Comparison of ENCODE assay signal across 9 mouse cellular contexts in genomic region chr17:80709921-80710838, GRCm38 (mm10). TPM values are rescaled to one million over a fixed set of nuclear protein-coding genes. Genes with fewer than 3 reads are reported as not detected.
A peak's percentile ranks its signal among the peaks of the same experiment; 100 is the strongest.
DNase-seq lines count a peak whose midpoint lies in the region; ATAC-seq and TF ChIP-seq lines count a peak whose summit lies in the region.
"Had no signal": no experiment of that assay in that cellular context is flagged by ENCODE, and none has a peak within 500 bp of the region (broad histone marks: within the 10 kb centered on the region; RNA-seq: fewer than 3 reads in every experiment).

No protein-coding gene starts in this region.

- peak overlapping the region; percentile 51 for H3K4me2 ChIP-seq in embryonic facial prominence, embryonic 14.5 days (ENCODE audit: low read depth, low read length)
- H3K4me2 ChIP-seq in hindbrain, embryonic 12.5 days (replicated peaks), result peak overlapping the region; percentile 44
- peak overlapping the region; percentile 49 for H3K4me2 ChIP-seq in midbrain, embryonic 13.5 days (replicated peaks)

- peak; percentile 69 for DNase-seq in adrenal gland, postnatal 14 days
- peak; percentile 85 for DNase-seq in embryonic facial prominence, embryonic 14.5 days (ENCODE audit: low spot score)
- DNase-seq in layer of hippocampus, postnatal 36 days, result peak; percentile 65 to 68
- DNase-seq in testis, postnatal 14 days (ENCODE audit: low spot score), result peak; percentile 31

- no peak for TF ChIP-seq CTCF in E14TG2a.4 (conservative IDR thresholded peaks at IDR 0.05; ENCODE audit: low read length)

- peak overlapping the region; percentile 49 for H3K9ac ChIP-seq in embryonic facial prominence, embryonic 14.5 days (ENCODE audit: low read depth, low read length)
- peak overlapping the region; percentile 51 for H3K9ac ChIP-seq in hindbrain, embryonic 12.5 days
- peak overlapping the region; percentile 56 for H3K9ac ChIP-seq in midbrain, embryonic 13.5 days (replicated peaks)

- peaks cover 70% of the 10 kb centered on the region for H3K4me1 ChIP-seq in E14TG2a.4 (replicated peaks; ENCODE audit: low read depth, low read length)
- peaks cover 45% of the 10 kb centered on the region for H3K4me1 ChIP-seq in embryonic facial prominence, embryonic 14.5 days (ENCODE audit: control insufficient read depth, insufficient read depth, low read length)
- H3K4me1 ChIP-seq in hindbrain, embryonic 12.5 days, result peaks cover 33% of the 10 kb centered on the region
- H3K4me1 ChIP-seq in midbrain, embryonic 13.5 days (replicated peaks), result peaks cover 48% of the 10 kb centered on the region

- peak overlapping the region; percentile 63 for H3K4me3 ChIP-seq in E14TG2a.4 (replicated peaks; ENCODE audit: low read length)
- H3K4me3 ChIP-seq in embryonic facial prominence, embryonic 14.5 days (ENCODE audit: low read depth, low read length), result peak overlapping the region; percentile 21
- peak overlapping the region; percentile 9; the same call in 1 of the 2 replicates for H3K4me3 ChIP-seq in hindbrain, embryonic 12.5 days
- peak overlapping the region; percentile 17; the same call in 1 of the 2 replicates for H3K4me3 ChIP-seq in midbrain, embryonic 13.5 days (replicated peaks)
- H3K4me3 ChIP-seq: megakaryocyte, embryonic 14.5 days had no signal

- WGBS in embryonic facial prominence, embryonic 14.5 days, result 18% methylated on average over 22 of the region's 24 CpGs
- WGBS in hindbrain, embryonic 12.5 days, result 27% methylated on average over 24 of the region's 24 CpGs
- WGBS in midbrain, embryonic 13.5 days, result 23% methylated on average over 24 of the region's 24 CpGs

- ATAC-seq in embryonic facial prominence, embryonic 14.5 days (ENCODE audit: low read depth), result peak; percentile 88
- peak; percentile 87 for ATAC-seq in hindbrain, embryonic 12.5 days (ENCODE audit: low FRiP score)
- peak; percentile 91 for ATAC-seq in midbrain, embryonic 13.5 days
- no peak for ATAC-seq in megakaryocyte, adult 5-6 weeks (ENCODE audit: poor library complexity, severe bottlenecking)

- no peaks in the 10 kb centered on the region for H3K9me3 ChIP-seq in E14TG2a.4 (ENCODE audit: low read length)
- H3K9me3 ChIP-seq in embryonic facial prominence, embryonic 14.5 days (ENCODE audit: control insufficient read depth, low read length), result no peaks in the 10 kb centered on the region
- H3K9me3 ChIP-seq in hindbrain, embryonic 12.5 days (replicated peaks), result no peaks in the 10 kb centered on the region
- no peaks in the 10 kb centered on the region for H3K9me3 ChIP-seq in midbrain, embryonic 13.5 days
- H3K9me3 ChIP-seq: megakaryocyte, embryonic 14.5 days had no signal

- no peaks in the 10 kb centered on the region for H3K27me3 ChIP-seq in E14TG2a.4 (ENCODE audit: insufficient read depth, low read length)
- no peaks in the 10 kb centered on the region for H3K27me3 ChIP-seq in embryonic facial prominence, embryonic 14.5 days (replicated peaks; ENCODE audit: control insufficient read depth, insufficient read depth, low read length)
- no peaks in the 10 kb centered on the region for H3K27me3 ChIP-seq in hindbrain, embryonic 12.5 days
- H3K27me3 ChIP-seq in midbrain, embryonic 13.5 days, result no peaks in the 10 kb centered on the region

- peak overlapping the region; percentile 82 for H3K27ac ChIP-seq in embryonic facial prominence, embryonic 14.5 days (replicated peaks; ENCODE audit: low read depth, low read length)
- H3K27ac ChIP-seq in hindbrain, embryonic 12.5 days, result peak overlapping the region; percentile 78
- H3K27ac ChIP-seq in midbrain, embryonic 13.5 days, result peak overlapping the region; percentile 74

- no peaks in the 10 kb centered on the region for H3K36me3 ChIP-seq in E14TG2a.4 (ENCODE audit: insufficient read depth, low read length)
- H3K36me3 ChIP-seq in embryonic facial prominence, embryonic 14.5 days (ENCODE audit: control insufficient read depth, insufficient read depth, low read length), result no peaks in the 10 kb centered on the region
- H3K36me3 ChIP-seq in hindbrain, embryonic 12.5 days, result no peaks in the 10 kb centered on the region
- no peaks in the 10 kb centered on the region for H3K36me3 ChIP-seq in midbrain, embryonic 13.5 days

RNA-seq across cellular contexts. Expression of gene Map4k3, which starts 18.1 kb away (rescaled TPM):
- total RNA-seq in adrenal gland, postnatal 14 days (2021), result 42.5 and 44.8 TPM in 2 replicates
- 32.8 and 33.8 TPM in 2 replicates for polyA plus RNA-seq in embryonic facial prominence, embryonic 14.5 days (2014; fragmentation: Nextera tagmentation; extraction: Ambion mirVana)
- polyA plus RNA-seq in hindbrain, embryonic 12.5 days (2016; fragmentation: Nextera tagmentation; extraction: Ambion mirVana), result 36.4 and 36.8 TPM in 2 replicates
- total RNA-seq in layer of hippocampus, postnatal 36 days (2021), result 10 to 100 TPM; 89.8 to 92.7 TPM
- 22.6 and 23.5 TPM in 2 replicates for polyA plus RNA-seq in midbrain, embryonic 13.5 days (2015; fragmentation: Nextera tagmentation; extraction: Ambion mirVana)
- 7.6 and 7.9 TPM in 2 replicates for total RNA-seq in megakaryocyte, adult 5-6 weeks (2015)
- 5.6 and 8.6 TPM in 2 replicates for total RNA-seq in megakaryocyte, adult 5-6 weeks (2017)

Comparison
In these comparisons a context has a peak if more than half of its experiments do, and no peak if none do; other contexts are left out.
1. H3K4me3 ChIP-seq: peak in every context shown above with its lines; median percentile 63 in E14TG2a.4; 21 in embryonic facial prominence, embryonic 14.5 days; 17 in midbrain, embryonic 13.5 days; 9 in hindbrain, embryonic 12.5 days.
2. DNase-seq: peak in every context shown above with its lines; median percentile 85 in embryonic facial prominence, embryonic 14.5 days; 69 in adrenal gland, postnatal 14 days; 66 in layer of hippocampus, postnatal 36 days; 31 in testis, postnatal 14 days.